Mouse (Mus musculus) urinary bladder, postnatal 0 days (tissue): ENCODE data around the gene B430305J03Rik. TPM values are rescaled to one million over a fixed set of nuclear protein-coding genes. Genes with fewer than 3 reads are reported as not detected.

Source experiments
- polyA plus RNA-seq: library from polyadenylated mRNA; unstranded; fragments of >200 nt; fragmentation: Nextera tagmentation; extraction: Ambion mirVana; gene quantifications from 2 replicates; pipeline ENCODE4 v1.2.1, GENCODE M21; 2015

B430305J03Rik gene
- not detected in 2 replicates for polyA plus RNA-seq

GRCm38 (mm10) chr3:61365779-61366373 lies at the start of gene B430305J03Rik:
B430305J03Rik (minus strand) TSS chr3:61365951.

GRCm38 (mm10) chr3:61361338-61361737 lies 4.4 kb downstream of the B430305J03Rik start, which contains the start of gene Rap2b:
Rap2b (plus strand) TSS chr3:61361638.

Other genes starting within 250 kb of the B430305J03Rik start
- 9.1 and 9.2 TPM in 2 replicates for gene Rap2b, start 4.3 kb downstream of the B430305J03Rik start, polyA plus RNA-seq